Mouse (Mus musculus) hematopoietic stem cell, adult 5-6 weeks (primary cell): ENCODE measurements at regions not wholly inside any gene's neighbourhood (a gene's known extent, or its start where the extent isn't known, plus 50 kb on each side); places are given as distances from the start of the nearest gene placed in this dataset.
"Not testable (repeated sequence)": the region's sequence is repeated elsewhere in the genome, so short reads cannot be mapped to it uniquely, and the experiment has no call there.

ENCODE experiments used
- ATAC-seq, 2 experiments: fragments of 125-278 bp in 1 of 2; replicated peaks in 1 of 2; 2 replicates each; pipeline ENCODE4 v1.8.0; 2016 to 2017; ENCODE audit warnings: inconsistent platforms in 2 of 2, mild to moderate bottlenecking in 2 of 2, moderate number of reproducible peaks in 2 of 2, low read depth in 1 of 2, moderate TSS enrichment in 1 of 2; ENCODE audit not compliant: low FRiP score in 2 of 2, poor library complexity in 2 of 2, severe bottlenecking in 2 of 2, insufficient read depth in 1 of 2, low TSS enrichment in 1 of 2

DNA sequence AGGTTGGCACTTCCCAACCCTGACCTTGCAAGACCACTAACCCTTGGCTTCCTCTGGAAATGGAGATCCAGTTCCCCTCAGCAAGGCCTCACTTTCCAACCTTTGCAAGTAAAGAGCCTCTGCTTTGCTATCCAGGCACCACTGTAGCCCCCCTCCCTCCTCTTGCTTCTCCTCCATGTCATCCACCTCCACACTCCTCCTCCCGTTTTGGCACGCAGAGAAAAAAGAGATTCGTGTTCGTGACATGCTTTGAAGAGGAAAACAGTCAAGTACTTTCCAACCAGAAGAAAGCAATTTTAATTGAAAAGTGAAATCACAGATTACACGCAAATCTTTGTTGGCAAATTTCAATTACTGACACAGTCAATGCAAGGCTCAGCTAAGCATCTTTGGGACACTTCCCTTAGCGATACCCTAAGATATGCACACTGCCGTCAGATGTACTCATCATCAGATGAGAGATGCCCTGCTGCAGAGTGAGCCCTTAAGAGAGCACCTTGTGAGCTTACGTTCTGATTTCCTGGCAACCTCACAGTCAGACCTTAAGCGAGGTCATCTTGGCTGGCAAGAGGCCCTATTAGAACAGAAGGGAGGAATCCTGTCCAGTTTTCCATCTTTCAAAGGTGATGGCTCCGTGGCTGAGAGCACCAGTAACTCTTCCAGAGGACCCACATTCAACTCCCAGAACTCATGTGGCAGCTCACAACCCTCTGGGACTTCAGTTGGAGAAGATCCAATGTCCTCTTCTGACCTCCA lies 208.5 kb upstream of the Zfp703 start:
- no peak for ATAC-seq

DNA sequence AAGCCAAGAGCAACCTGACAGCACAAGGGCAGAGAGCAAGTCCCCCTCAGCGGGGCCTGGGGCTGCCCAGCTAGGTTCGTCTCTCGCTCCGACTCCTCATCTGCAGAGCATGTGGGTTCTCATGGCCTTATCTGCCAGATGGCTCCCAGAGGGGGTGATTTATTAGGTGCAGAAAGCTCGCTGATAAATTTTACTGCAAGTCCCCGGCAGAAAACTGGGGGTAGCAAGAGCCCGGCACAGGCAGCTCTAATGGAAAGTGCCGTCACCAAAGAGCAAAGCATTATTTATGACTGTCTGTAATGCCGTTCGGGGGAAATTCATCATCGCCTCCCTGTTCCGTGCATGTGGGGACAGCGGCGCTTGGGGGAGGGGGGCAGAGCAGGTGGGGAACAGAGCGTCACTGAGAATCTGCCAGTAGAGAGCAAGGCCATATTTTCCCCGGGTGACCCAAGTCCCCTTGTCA lies 206.7 kb upstream of the Zfp703 start:
- ATAC-seq = peak; percentile 67 to 75

DNA sequence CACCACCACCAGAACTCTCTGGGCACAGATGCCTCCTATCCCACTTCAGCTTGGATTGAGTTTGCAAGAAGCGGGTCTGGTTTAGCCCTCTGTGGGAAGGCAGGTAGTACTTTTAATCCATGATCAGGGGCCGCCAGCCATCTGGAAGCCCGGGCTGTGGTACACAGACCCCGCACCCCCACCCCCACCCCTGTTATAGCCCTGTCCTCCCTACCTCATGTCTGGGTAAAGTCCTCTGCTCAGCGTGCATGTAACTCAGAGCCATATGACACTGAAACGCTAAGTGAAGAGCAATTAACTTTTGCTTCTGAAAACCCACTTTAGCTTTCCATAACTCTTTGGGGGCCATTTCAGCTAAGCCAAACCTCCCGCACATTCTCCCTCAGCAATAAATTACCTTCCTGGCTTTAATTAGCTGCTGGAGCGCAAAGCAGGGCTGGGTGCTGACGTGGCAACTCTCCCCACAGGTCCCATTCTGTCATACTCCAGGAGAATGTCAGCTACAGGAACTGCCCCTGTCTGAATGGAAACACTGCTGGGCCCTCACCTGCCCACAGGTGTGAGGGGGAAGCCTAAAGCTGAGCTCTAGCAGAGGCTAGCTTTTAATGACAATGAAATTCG lies 198.1 kb upstream of the Zfp703 start:
- ATAC-seq = no peak

DNA sequence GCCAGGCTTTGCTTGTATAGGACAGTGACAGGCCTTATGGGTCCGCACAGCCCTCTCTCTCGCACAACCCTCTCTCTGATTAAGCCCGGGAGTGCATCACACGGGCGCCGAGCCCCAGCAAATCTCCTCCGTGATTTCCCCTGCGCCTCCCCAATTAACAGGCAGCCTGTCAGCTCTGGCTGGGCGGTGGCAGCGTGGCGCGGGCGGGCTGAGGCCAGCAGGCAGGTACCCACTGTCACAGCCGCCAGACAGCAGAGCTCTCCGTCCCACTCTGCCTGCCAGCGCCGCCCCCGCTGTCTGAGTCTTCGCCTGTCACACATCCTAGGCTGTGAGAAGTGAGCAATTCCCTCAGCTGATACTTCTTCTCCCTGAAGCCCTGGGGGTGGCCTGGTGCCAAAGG lies 196.6 kb upstream of the Zfp703 start:
- no peak for ATAC-seq

DNA sequence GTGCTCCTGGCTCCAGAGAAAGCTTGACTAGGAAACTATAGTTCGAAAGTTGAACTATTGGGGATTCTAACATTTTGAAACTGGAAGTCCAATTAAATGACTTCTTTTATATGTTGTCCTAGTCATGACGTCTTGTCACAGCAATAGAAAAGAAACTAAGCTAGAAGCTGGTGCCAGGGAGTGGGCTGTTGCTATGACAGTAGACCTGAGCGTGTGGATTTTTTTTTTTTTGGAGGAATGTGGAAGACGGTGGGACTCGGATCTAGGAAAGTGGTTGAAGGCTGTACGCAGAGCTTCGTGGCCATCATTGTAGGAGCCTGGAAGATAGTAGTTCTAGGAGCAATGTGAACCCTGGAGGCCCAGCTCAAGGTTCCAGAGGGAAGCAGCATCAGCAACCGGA lies 194.2 kb upstream of the Zfp703 start:
- ATAC-seq = not testable (repeated sequence)

DNA sequence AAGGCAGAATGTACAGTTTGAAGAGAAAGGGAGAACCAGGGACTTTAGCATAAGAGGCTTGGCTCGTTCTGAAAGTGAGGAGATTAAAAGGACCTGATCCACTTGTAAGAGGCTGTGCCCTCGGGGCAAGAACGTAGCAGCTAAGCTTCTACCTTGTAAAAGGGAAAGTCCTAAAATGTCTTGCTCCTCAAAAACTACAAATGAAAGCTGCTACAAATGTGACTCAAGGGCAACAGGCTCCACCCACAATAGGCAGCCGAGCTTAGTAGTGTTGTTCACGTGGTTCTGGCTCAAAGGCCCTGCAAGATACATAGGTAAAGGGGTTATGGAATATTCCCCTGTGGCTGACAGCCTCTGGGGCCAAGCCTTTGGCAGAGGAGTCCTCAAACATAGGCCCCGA lies 192.7 kb upstream of the Zfp703 start:
- ATAC-seq = no peak

DNA sequence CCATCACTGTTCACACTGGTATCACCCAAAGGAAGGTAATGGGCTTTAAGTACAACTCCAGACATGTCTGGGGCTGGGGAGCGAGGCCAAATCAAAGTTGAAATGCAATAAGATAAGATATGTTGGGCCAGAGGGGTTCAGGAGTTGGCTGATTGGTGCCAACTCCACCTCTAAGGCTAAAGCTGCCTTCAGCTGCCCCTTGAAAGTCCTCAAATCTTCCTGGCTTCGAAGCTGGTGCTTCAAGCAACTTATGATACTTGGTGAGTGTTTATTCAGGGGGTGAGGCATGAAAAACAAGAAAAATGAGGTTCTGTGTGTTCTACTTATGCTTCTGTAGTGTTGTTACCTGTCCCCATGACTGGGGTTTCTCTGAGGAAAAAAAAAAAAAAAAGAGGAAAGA lies 185.3 kb upstream of the Zfp703 start:
- ATAC-seq = no peak

DNA sequence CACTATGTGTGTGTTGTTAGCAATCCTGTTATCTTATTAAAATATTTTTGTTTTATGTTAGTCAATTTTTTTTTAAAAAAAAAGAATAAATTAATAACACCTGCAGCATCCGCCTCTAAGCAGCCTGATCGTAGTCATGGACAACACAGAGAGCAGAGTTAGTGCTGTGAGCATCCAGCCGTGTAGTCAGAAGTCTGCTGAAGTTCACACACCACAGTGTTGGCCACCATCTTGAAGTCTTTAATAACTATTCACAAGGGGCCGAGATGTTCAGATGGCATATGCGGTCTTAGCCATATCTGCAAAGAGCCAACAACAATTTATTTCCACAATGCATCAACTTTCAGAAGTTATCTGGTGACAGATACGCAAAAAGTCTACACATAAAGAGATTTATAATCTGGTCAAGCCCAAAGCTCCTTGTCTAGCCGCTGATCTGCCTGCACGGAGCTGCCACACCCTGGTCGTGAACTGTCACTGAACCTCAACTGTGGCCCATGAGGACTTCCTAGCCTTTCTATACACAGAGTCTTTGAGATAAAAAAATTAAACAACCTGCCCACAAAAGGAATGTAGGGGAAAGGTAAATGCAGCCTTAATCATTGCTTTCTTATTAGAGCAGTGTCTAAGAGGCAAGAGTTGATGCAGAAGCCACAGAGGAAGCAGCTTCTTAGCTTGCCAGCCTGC lies 183.4 kb upstream of the Zfp703 start:
- ATAC-seq = no peak

DNA sequence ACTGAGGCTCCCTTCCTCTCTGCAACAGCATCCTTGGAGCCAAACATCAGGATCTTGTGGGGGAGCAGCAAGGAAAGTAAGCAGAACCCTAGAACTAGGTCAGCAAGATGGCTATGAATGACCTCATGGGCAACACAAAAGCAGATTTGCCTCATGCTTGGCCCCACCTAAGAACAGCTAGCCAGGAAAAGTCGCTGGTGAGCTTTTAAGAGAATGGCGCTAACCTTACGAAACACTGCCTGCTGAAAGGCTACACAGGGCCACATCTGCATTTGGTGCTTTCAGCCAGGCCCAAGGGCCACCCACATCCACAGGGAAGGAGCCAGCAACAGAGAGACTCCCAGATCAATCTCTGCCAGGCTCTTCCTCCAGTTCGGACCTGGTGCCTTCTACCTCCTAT lies 182.7 kb upstream of the Zfp703 start:
- ATAC-seq = no peak

DNA sequence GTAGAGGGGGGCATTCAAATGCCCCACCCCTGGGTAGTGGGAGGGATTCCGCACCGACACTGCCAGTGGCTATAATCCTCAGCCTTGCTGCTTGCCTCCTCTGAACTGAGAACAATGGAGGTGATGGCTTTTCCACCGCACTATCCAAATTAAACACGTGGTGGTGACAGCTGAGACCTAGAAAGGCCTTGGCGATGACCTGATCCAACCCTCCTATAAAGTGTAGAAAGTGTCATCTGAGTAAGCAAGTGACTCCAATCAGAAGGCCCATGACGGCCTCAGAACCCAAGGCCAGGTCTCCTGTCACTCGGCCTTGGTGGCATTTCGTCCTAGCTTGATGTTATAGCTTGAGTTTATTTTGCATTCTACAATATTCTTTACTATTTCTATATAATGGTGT lies 181.5 kb upstream of the Zfp703 start:
- no peak for ATAC-seq

DNA sequence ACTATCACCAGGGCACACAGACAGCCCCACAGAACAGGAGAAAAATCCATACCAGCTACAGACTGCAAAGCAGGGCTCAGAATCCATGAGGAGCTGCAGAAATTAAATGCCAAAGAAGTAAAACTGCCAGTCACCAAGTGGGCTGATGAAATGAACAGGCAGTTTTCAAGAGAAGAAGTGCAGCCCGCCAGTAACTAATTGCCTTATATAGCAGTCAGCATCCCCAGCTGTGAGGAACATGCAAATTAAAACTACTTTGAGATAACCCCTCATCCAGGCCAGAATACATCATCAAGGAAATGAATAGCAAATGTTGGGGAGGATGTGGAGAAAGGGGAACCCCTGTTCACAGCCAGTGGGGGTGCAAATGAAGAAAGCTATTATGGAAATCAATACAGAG lies 177.3 kb upstream of the Zfp703 start:
- no peak for ATAC-seq

DNA sequence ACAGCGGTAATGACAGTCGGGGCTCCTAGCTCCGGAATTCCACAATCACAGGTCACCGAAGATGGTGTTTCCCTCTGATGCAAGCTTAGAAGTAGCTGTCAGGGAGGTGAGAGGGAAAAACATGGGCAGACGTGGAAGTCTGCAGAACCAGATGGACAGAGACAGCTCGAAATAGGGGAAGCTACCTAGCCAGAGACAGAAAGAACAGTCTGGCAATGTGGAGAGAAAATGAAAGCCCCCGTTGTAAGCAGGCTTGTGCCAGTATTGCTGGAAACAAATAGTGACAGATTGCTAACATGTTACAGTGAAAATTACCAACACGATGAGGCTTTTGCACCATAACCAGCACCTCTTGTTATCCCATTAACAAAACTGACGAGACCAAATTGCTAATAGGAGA lies 173.0 kb upstream of the Zfp703 start:
- ATAC-seq = no peak

DNA sequence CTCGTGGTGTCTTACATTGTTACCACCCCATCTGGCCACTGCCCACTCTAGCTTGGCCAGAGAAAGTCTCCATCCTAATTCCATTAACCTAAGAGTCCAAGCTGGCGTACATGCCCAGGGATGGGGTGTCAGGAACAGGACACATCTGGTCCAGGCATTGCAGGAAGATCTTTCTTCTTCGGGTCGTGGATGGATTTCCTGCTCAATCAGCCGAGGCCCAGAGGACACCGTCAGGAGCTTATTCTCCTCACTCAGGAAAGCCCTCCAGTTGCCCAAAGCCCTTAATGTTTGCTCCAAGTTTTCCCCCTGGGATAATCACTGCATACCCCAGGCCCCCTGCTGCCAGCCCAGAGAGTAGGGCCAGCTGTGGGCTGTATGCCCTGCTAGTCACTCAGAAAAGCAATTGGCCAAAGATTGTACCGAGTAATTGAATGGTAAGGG lies 172.2 kb upstream of the Zfp703 start:
- no peak for ATAC-seq

DNA sequence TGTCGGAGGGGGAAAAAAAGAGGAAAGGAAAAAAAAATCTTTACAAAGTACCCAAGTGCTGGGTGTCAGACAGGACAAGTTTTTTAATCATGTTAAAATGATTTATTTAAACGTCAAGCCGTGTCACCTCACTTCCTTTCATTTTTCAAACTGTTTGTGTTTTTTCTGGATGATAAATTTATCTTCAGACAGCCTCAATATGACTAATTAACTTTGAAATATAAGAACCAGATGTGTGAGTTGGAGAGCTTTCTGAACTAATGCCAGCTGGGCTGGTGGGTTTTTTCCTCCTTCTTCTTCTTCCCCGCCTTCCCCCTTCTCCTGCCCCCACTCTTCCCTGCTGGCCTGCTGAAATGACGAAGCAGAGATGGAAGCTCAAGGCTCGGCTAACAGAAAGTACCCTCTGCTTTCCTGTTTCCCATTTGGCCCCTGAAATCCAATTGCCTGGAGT lies 171.7 kb upstream of the Zfp703 start:
- ATAC-seq = no peak; a peak in 1 of 4 replicates

DNA sequence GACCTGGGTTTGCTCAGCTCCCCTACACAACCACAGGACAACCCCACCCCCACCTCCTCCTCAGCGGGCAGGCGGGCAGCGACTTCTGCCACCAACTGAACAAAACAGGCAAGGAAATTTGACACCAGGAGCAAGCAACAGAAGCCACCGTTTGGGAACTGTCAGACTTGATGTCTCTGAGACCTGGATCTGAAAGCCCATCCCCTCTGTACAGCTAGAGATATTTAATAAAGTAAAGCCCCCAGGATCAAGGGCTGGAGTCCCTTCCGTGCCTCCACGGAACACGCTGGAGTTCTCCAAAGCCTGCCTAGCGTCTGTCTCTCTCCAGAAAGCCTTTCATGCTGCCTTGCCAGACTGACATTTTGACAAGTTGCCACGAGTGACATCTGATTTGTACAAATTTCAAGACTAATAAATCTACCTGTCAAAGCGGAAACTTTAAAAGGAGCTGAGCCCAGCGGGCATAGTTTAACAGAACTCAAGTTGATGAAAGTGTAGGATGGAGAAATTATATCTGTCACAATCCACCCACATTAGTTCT lies 168.9 kb upstream of the Zfp703 start:
- ATAC-seq = peak; percentile 27 to 61; a peak in 1 of 4 replicates

DNA sequence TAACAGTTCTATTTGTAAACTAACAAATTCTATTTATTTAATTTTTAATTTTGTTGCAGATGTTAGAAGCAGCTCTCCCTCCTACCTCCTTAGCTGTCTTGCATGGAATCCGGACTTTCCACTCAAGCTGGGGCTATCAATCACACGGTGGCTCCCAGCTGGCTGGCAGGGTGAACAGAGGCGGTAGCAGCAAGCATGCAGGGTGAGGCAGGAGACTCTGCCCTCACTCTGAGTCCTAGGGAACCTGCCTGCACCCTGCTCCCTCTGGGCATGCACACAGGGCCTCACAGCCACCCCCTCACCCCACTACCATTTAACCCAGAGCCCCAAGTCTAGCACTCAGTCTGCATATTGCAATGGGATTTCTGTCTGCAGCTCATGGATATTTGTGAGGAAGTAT lies 168.4 kb upstream of the Zfp703 start:
- no peak for ATAC-seq

DNA sequence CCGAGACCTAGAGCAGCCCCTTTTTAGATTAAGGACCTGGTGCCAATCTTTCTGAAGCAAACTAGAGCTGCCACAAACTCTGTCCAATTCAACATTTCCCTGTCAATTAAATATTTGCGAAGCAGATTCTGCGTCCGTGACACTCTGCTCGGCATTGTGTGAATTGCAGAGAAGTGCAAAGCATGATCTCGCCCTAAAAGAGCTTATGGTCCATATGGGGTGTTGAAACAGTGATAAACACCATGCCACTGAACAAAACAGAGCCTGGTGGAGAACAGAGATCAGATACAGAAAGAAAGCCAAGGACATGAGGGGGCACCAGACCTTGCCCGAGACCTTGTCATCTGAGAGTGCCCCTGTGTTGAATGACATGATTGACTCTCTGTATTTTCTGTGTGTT lies 167.2 kb upstream of the Zfp703 start:
- no peak for ATAC-seq

DNA sequence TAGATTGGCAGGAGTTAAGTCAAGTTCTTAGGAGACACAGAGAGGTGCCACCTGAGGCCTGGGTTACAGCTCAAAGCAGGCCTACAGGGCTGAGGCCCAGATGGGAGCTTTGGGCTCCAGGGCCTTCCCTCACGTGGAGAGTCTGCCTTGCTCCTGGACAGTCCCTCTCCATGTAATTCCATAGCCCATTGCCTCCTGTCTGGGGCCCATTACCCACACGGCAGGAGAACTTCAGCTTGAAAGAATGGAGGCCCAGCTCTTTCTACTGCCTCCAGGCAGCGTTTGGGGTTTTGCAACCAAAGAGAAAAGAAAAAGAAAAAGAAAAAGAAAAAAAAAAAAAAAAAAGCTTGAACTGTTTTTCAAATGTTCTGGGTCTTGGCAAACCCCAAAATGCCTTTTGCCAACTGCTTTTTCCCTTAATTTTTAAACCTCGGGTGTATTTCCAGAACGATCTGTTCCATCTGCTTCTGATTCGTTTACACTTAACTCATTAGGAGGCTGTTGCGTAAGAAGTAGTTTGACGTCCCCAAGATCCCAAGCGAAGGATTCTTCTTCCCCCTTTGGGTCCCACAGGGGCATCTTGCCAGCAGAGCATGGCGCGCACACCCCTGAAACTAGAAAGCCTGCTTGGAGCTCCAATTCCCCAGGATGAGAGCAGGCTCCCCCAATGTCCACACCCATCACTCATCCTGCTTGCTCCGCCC lies 165.4 kb upstream of the Zfp703 start:
- ATAC-seq = no peak
